In the genomic region with DNA sequence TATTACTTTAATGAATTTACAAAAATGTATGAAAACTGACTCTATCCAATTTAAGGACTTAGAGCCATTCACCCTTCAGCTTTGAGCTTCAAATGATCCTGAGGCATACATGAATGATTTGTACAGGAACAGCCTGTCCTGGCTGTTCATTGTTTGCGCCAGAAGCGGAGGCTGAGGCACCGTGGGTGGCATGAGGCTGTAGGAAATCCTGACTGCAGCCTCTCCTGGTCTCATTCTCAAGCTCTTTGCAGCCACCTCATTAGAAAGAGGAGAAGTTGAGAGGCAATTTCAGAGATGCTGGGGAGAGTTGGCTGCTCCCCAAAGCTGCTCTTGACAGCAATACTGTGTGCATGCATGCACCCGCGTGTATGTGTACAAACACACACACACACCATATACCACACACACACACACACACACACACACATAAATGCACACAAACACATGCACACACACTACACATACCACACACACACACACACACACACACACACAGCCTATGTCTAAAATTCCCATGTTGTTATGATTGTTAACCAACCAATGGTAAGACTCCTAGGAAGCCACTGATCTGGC, we compare ENCODE assay signal across 16 mouse cellular contexts.
DNase-seq lines count a peak whose midpoint lies in the region; ATAC-seq lines count a peak whose summit lies in the region.
"Had no signal": no experiment of that assay in that cellular context is flagged by ENCODE, and none has a peak within 500 bp of the region (broad histone marks: within the 10 kb centered on the region; RNA-seq: fewer than 3 reads in every experiment).

No protein-coding gene starts in this region.

- intact Hi-C loops in left cerebral cortex, postnatal 25 days (cut with DNase I), result no loop called here

- H3K27ac ChIP-seq in forebrain, embryonic 11.5 days (ENCODE audit: low read depth, low read length), result no peak overlapping the region
- no peak overlapping the region for H3K27ac ChIP-seq in forebrain, embryonic 12.5 days
- H3K27ac ChIP-seq: embryonic facial prominence, embryonic 13.5 days; heart, embryonic 15.5 days had no signal

- H3K36me3 ChIP-seq in forebrain, embryonic 11.5 days (ENCODE audit: control insufficient read depth, insufficient read depth, low read length), result no peaks in the 10 kb centered on the region
- H3K36me3 ChIP-seq in forebrain, embryonic 12.5 days (replicated peaks), result no peaks in the 10 kb centered on the region
- H3K36me3 ChIP-seq: embryonic facial prominence, embryonic 13.5 days; heart, embryonic 15.5 days had no signal

- 53% methylated on average over 5 of the region's 5 CpGs for WGBS in forebrain, embryonic 11.5 days
- 32% methylated on average over 5 of the region's 5 CpGs for WGBS in forebrain, embryonic 12.5 days

- H3K4me2 ChIP-seq in forebrain, embryonic 11.5 days (ENCODE audit: low read depth, low read length, severe bottlenecking), result no peak overlapping the region
- H3K4me2 ChIP-seq in forebrain, embryonic 12.5 days, result no peak overlapping the region
- H3K4me2 ChIP-seq: embryonic facial prominence, embryonic 13.5 days; heart, embryonic 15.5 days had no signal

- no peak overlapping the region for H3K4me3 ChIP-seq in forebrain, embryonic 11.5 days (ENCODE audit: low read depth, low read length)
- H3K4me3 ChIP-seq in forebrain, embryonic 12.5 days (replicated peaks), result no peak overlapping the region
- H3K4me3 ChIP-seq: embryonic facial prominence, embryonic 13.5 days; heart, embryonic 15.5 days had no signal

- no peaks in the 10 kb centered on the region for H3K9me3 ChIP-seq in forebrain, embryonic 11.5 days (ENCODE audit: control insufficient read depth, low read length)
- H3K9me3 ChIP-seq in forebrain, embryonic 12.5 days, result no peaks in the 10 kb centered on the region
- H3K9me3 ChIP-seq: embryonic facial prominence, embryonic 13.5 days; heart, embryonic 15.5 days had no signal

- H3K4me1 ChIP-seq in forebrain, embryonic 11.5 days (replicated peaks; ENCODE audit: control insufficient read depth, insufficient read depth, low read length), result no peaks in the 10 kb centered on the region; the same call in 1 of the 2 replicates
- peaks cover 8% of the 10 kb centered on the region; the same call in 1 of the 2 replicates for H3K4me1 ChIP-seq in forebrain, embryonic 12.5 days
- H3K4me1 ChIP-seq: heart, embryonic 15.5 days had no signal

- peak; percentile 55 for DNase-seq in forebrain, embryonic 11.5 days (ENCODE audit: low spot score)
- DNase-seq in right cerebral cortex, adult 2 months (ENCODE audit: low spot score in 2 of 2), result peak; percentile 41 to 50
- no peak for DNase-seq in right cerebral cortex, postnatal 25 days
- DNase-seq in left cerebral cortex, postnatal 25 days (ENCODE audit: low spot score in 2 of 2), result peak; percentile 13 to 69
- DNase-seq in ovary, adult 18-20 months (ENCODE audit: low spot score), result no peak
- DNase-seq: adrenal gland, adult 8-10 months; cerebellum, adult 11-12 months; gastrocnemius, postnatal 25 days; lung, postnatal 36 days; thymus, postnatal 4 days had no signal

- peak; percentile 72 for ATAC-seq in forebrain, embryonic 11.5 days (replicated peaks; ENCODE audit: low FRiP score)
- ATAC-seq in forebrain, embryonic 12.5 days (ENCODE audit: low FRiP score), result no peak; the same call in 1 of the 2 replicates
- no peak for ATAC-seq in CD4-positive, CD25-positive, alpha-beta regulatory T cell, adult 4 months
- no peak for ATAC-seq in inflammation-experienced regulatory T-cells, adult 6 months
- ATAC-seq: intestine, embryonic 16.5 days had no signal

- no peak overlapping the region for H3K9ac ChIP-seq in forebrain, embryonic 11.5 days (ENCODE audit: low read length)
- H3K9ac ChIP-seq in forebrain, embryonic 12.5 days, result no peak overlapping the region
- H3K9ac ChIP-seq: embryonic facial prominence, embryonic 13.5 days; heart, embryonic 15.5 days had no signal

- no peaks in the 10 kb centered on the region for H3K27me3 ChIP-seq in forebrain, embryonic 11.5 days (ENCODE audit: control insufficient read depth, insufficient read depth, low read length)
- peaks cover 4% of the 10 kb centered on the region; the same call in 1 of the 2 replicates for H3K27me3 ChIP-seq in forebrain, embryonic 12.5 days
- H3K27me3 ChIP-seq: embryonic facial prominence, embryonic 13.5 days; heart, embryonic 15.5 days had no signal

Comparison
In these comparisons a context has a peak if more than half of its experiments do, and no peak if none do; other contexts are left out.
1. DNase-seq: peak in forebrain, embryonic 11.5 days (single experiment), right cerebral cortex, adult 2 months (2 of 2) and left cerebral cortex, postnatal 25 days (2 of 2); none in right cerebral cortex, postnatal 25 days (single experiment) and ovary, adult 18-20 months (single experiment).